In the genomic region with DNA sequence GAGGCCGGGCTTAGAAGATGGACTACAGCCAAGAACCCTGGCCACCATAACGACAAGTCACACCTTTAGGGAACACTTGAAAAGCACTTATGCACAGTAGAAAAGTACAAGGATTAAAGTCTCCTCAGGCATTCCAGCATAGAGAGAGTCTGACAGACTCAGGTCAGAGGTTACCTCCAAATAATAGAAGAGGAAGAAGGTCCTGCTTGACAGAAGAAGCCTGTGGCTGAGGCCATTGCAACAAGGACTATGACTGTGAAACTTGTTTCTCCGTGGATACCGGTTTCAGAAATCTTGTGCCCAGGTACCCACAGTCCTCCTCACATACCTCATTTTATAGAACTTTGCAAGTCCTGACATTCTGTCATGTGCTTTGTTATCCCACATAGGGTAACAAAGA, we compare ENCODE assay signal across 4 mouse cellular contexts. TPM values are rescaled to one million over a fixed set of nuclear protein-coding genes. Genes with fewer than 3 reads are reported as not detected.
DNase-seq lines count a peak whose midpoint lies in the region; ATAC-seq and TF ChIP-seq lines count a peak whose summit lies in the region.
"Not testable (repeated sequence)": the region's sequence is repeated elsewhere in the genome, so short reads cannot be mapped to it uniquely, and the experiment has no call there.

No protein-coding gene starts in this region.

- not testable (repeated sequence) for H3K9ac ChIP-seq in lung, embryonic 16.5 days (ENCODE audit: low read length); lung, postnatal 0 days (replicated peaks; ENCODE audit: low read depth)

- WGBS in lung, embryonic 16.5 days: 62% methylated on average over 4 of the region's 4 CpGs
- 34% methylated on average over 2 of the region's 4 CpGs for WGBS in lung, postnatal 0 days

- not testable (repeated sequence) for H3K27ac ChIP-seq in lung, embryonic 16.5 days (ENCODE audit: low read length); lung, postnatal 0 days (ENCODE audit: low read length)

- H3K4me2 ChIP-seq in lung, embryonic 16.5 days (ENCODE audit: low read depth, low read length); lung, postnatal 0 days (replicated peaks; ENCODE audit: low read depth, low read length): not testable (repeated sequence)

- not testable (repeated sequence) for H3K27me3 ChIP-seq in lung, embryonic 16.5 days (ENCODE audit: control insufficient read depth, insufficient read depth, low read depth, low read length); lung, postnatal 0 days (replicated peaks; ENCODE audit: insufficient read depth, low read length)

- peak; percentile 26 for DNase-seq in lung, postnatal 0 days (ENCODE audit: low spot score)

- peak; percentile 72 for ATAC-seq in granulocyte monocyte progenitor cell, adult 5-6 weeks (replicated peaks; ENCODE audit: poor library complexity, severe bottlenecking)
- peak; percentile 34; the same call in 1 of the 2 replicates for ATAC-seq in lung, embryonic 16.5 days (ENCODE audit: low read depth)
- peak; percentile 78 for ATAC-seq in lung, postnatal 0 days
- ATAC-seq in megakaryocyte, adult 5-6 weeks (ENCODE audit: poor library complexity, severe bottlenecking): peak; percentile 68

- not testable (repeated sequence) for H3K4me3 ChIP-seq in lung, embryonic 16.5 days (ENCODE audit: low read length); lung, postnatal 0 days (ENCODE audit: low read depth, low read length)

- not testable (repeated sequence) for TF ChIP-seq CTCF in lung, postnatal 0 days (IDR thresholded peaks at IDR 0.05)

- not testable (repeated sequence) for H3K36me3 ChIP-seq in lung, embryonic 16.5 days (ENCODE audit: control insufficient read depth, insufficient read depth, low read length); lung, postnatal 0 days (ENCODE audit: insufficient read depth, low read length)

- TF ChIP-seq EP300 in lung, postnatal 0 days (IDR thresholded peaks at IDR 0.05): not testable (repeated sequence)

- not testable (repeated sequence) for H3K4me1 ChIP-seq in lung, embryonic 16.5 days (replicated peaks; ENCODE audit: control insufficient read depth, insufficient read depth, low read length); lung, postnatal 0 days (ENCODE audit: insufficient read depth, low read depth, low read length)

- not testable (repeated sequence) for H3K9me3 ChIP-seq in lung, embryonic 16.5 days (ENCODE audit: control insufficient read depth, low read length); lung, postnatal 0 days (ENCODE audit: low read length)

RNA-seq across cellular contexts. Expression of gene Hsp90b1, which starts 34.8 kb away (rescaled TPM):
- 647 and 690 TPM in 2 replicates for total RNA-seq in granulocyte monocyte progenitor cell, adult 5-6 weeks (2014; fragmentation: Nextera tagmentation)
- 1,472 and 1,643 TPM in 2 replicates for total RNA-seq in granulocyte monocyte progenitor cell, adult 5-6 weeks (2017)
- polyA plus RNA-seq in lung, embryonic 16.5 days (2015; fragmentation: Nextera tagmentation; extraction: Ambion mirVana): 771 and 809 TPM in 2 replicates
- 283 and 342 TPM in 2 replicates for polyA plus RNA-seq in lung, postnatal 0 days (2015; fragmentation: Nextera tagmentation; extraction: Ambion mirVana)
- 448 and 496 TPM in 2 replicates for total RNA-seq in megakaryocyte, adult 5-6 weeks (2015)
- total RNA-seq in megakaryocyte, adult 5-6 weeks (2017): 724 and 818 TPM in 2 replicates

RNA-seq across cellular contexts. Expression of gene Ttc41, which starts 35.1 kb away (rescaled TPM):
- 0.58 and 7.0 TPM in 2 replicates for total RNA-seq in granulocyte monocyte progenitor cell, adult 5-6 weeks (2014; fragmentation: Nextera tagmentation)
- 2.0 and 2.2 TPM in 2 replicates for total RNA-seq in granulocyte monocyte progenitor cell, adult 5-6 weeks (2017)
- 1.3 and 1.5 TPM in 2 replicates for polyA plus RNA-seq in lung, embryonic 16.5 days (2015; fragmentation: Nextera tagmentation; extraction: Ambion mirVana)
- polyA plus RNA-seq in lung, postnatal 0 days (2015; fragmentation: Nextera tagmentation; extraction: Ambion mirVana): 0.67 and 1.0 TPM in 2 replicates
- total RNA-seq in megakaryocyte, adult 5-6 weeks (2015): 0.41 and 0.67 TPM in 2 replicates
- total RNA-seq in megakaryocyte, adult 5-6 weeks (2017): 0.44 TPM in 1 of 2 replicates, not detected in the other
